Mouse (Mus musculus) liver, postnatal 0 days (tissue): ENCODE results near the gene Espn. TPM values are rescaled to one million over a fixed set of nuclear protein-coding genes. Genes with fewer than 3 reads are reported as not detected.
A peak's percentile ranks its signal among the peaks of the same experiment; 100 is the strongest.

Experiments
- ATAC-seq: fragments of 200-750 bp; cut with Nextera tagmentation; 2 replicates; pipeline ENCODE4 v1.8.0; 2017; ENCODE audit warnings: mild to moderate bottlenecking, moderate library complexity
- DNase-seq: peaks from one replicate; pipeline ENCODE4 v3.0.0-alpha.2; 2016
- H3K27ac ChIP-seq: fragments of 300-500 bp; sonication (generic); 2 replicates; pipeline ENCODE4 v1.5.1; 2014; ENCODE audit warnings: antibody characterized with exemption, moderate library complexity, mild to moderate bottlenecking, low read depth
- H3K27me3 ChIP-seq: fragments of 300-500 bp; sonication (generic); 2 replicates; pipeline ENCODE4 v1.6.1; 2014; ENCODE audit warnings: low read length, control low read depth, mixed read lengths; ENCODE audit not compliant: insufficient read depth
- H3K36me3 ChIP-seq: fragments of 300-500 bp; sonication (generic); replicated peaks from 2 replicates; pipeline ENCODE4 v1.6.1; 2014; ENCODE audit warnings: mild to moderate bottlenecking, control low read depth, low read length, moderate library complexity, mixed read lengths; ENCODE audit not compliant: insufficient read depth
- H3K4me1 ChIP-seq: fragments of 300-500 bp; sonication (generic); 2 replicates; pipeline ENCODE4 v1.6.1; 2014; ENCODE audit warnings: antibody characterized with exemption, mild to moderate bottlenecking, control low read depth; ENCODE audit not compliant: insufficient read depth
- H3K4me2 ChIP-seq: fragments of 300-500 bp; sonication (generic); 2 replicates; pipeline ENCODE4 v1.6.1; 2014; ENCODE audit warnings: low read depth, mild to moderate bottlenecking, low read length, moderate library complexity, mixed read lengths
- H3K4me3 ChIP-seq: fragments of 300-500 bp; sonication (generic); 2 replicates; pipeline ENCODE4 v1.5.1; 2014; ENCODE audit warnings: low read depth, low read length
- H3K9ac ChIP-seq: fragments of 300-500 bp; sonication (generic); replicated peaks from 2 replicates; pipeline ENCODE4 v1.6.1; 2014; ENCODE audit warnings: mild to moderate bottlenecking, moderate library complexity
- H3K9me3 ChIP-seq: fragments of 300-500 bp; sonication (generic); 2 replicates; pipeline ENCODE4 v1.6.1; 2016; ENCODE audit warnings: mild to moderate bottlenecking, control low read depth, low read length, mixed read lengths
- CTCF ChIP-seq: sonication (generic); IDR thresholded peaks from 2 replicates; pipeline ENCODE4 v1.5.1; 2016; ENCODE audit warnings: antibody characterized with exemption, low read depth
- EP300 ChIP-seq: IDR thresholded peaks from 2 replicates; pipeline ENCODE4 v1.6.1; 2016; ENCODE audit warnings: antibody characterized with exemption, low read depth, mild to moderate bottlenecking
- WGBS: fragments of 180-500 bp; shearing (Covaris S2); extraction: QIAGEN DNeasy Blood & Tissue Kit; methylation state at CpG from one replicate; pipeline ENCODE4 v1.1.7; 2014; ENCODE audit not compliant: insufficient replicate concordance; 5-methylcytosine and 5-hydroxymethylcytosine counted together
- polyA plus RNA-seq: library from polyadenylated mRNA; unstranded; fragments of >200 nt; fragmentation: Nextera tagmentation; extraction: Ambion mirVana; gene quantifications from 2 replicates; pipeline ENCODE4 v1.2.1, GENCODE M21; 2015

The Espn gene
- polyA plus RNA-seq, 1 experiment from 2014 or later: 1.8 TPM

DNA sequence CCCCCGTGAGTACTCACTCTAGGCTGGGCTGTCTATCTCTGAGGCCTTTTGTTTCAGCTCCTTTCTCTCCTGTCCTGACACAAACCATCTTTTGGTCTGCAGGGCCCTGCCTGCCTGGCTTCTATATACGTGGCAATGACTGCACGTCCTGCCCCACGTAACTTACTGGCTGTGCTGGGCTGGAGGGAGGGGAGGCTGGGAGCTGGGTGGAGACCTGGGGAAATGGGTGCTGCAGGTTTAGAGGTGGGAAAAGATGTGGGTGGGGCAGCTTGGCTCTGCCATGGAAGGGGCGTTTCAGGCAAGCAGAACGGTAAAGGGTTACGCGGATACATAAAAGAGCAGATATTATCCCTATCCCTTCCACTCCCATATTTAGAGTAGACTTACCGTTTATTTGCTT is 34.6 kb downstream of the Espn start:
- ATAC-seq (no peak), DNase-seq (no peak)
- WGBS: 71% methylated on average over 9 of the region's 9 CpGs
- Histone ChIP-seq H3K4me2 (no peak overlapping the region), H3K4me3 (no peak overlapping the region), H3K4me1 (peaks cover 10% of the 10 kb centered on the region), H3K9ac (no peak overlapping the region), H3K27ac (no peak overlapping the region), H3K27me3 (peaks cover 76% of the 10 kb centered on the region), H3K9me3 (no peaks in the 10 kb centered on the region), H3K36me3 (no peaks in the 10 kb centered on the region; the same call in none of the 2 replicates)
- TF ChIP-seq EP300: no peak
- no peak for TF ChIP-seq CTCF

DNA sequence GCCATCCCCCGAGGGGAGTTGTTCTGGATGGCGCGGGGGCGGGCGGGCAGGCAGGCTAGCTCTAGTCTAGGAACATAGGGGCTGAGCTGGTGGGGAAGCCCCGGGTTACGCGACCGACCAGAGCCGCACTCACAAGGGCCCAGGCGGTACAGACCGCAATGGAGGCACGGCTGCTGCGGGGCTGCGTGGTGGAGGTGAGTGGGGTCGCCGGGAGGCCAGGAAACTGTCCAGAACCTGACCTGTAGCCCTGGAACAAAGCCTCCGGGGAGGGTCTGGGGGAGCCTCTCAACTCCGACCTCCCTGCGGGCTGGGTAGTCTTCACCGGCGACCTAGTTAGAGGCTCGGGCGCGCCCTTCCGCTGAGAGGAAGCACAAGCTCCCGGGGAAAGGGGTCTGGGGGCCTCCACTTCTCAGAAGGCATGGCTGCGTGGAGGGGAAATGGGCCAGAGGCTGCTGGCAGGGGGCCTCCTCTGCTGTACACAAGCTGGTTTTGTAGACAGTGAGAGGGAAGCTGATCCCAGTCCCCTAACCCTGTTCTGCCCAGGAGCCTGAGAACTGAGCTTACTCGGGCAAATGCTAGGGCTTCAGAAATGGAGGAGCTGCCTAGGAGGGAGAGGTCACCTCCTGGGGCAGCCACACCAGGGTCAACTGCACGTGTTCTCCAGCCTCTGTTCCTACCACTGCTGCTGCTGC is 36.1 kb downstream of the Espn start, which contains the start of gene Tnfrsf25:
Tnfrsf25 (plus strand) TSS at position 14 of the 692 bp plus-strand sequence.
- WGBS: 5% methylated on average over 30 of the region's 30 CpGs
- ATAC-seq (peak; percentile 30), DNase-seq (no peak)
- peaks cover 5% of the 10 kb centered on the region for H3K36me3 ChIP-seq
- no peak for TF ChIP-seq EP300
- TF ChIP-seq CTCF: no peak
- H3K9ac ChIP-seq: peak within 1 kb of the TSS; percentile 30; the same call in 1 of the 2 replicates
- peaks cover 8% of the 10 kb centered on the region for H3K4me1 ChIP-seq
- H3K27ac ChIP-seq: no peak within 1 kb of the TSS
- peak within 1 kb of the TSS; percentile 42; the same call in 1 of the 2 replicates for H3K4me2 ChIP-seq
- H3K4me3 ChIP-seq: no peak within 1 kb of the TSS
- peaks cover 63% of the 10 kb centered on the region for H3K27me3 ChIP-seq
- H3K9me3 ChIP-seq: no peaks in the 10 kb centered on the region

DNA sequence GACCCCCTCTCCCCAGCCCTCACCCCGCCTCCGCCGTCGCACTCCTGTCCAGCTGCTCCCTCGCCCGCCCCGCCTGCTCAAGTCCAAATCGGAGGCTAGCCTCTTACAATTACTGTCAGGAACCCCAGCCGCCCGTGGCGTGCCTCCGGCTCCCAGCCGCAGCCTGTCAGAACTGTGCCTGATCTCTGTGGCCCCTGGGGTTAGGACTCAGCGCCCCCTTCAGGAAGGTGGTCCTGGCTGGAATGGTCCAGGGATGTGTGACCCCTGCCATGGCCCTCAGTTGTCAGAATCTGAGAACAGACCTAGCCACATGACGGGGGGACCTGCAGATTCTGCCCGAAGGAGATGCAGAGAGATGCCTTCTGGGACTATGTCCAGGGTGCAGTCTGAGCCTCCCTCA is 38.1 kb downstream of the Espn start:
- no peak for TF ChIP-seq EP300
- TF ChIP-seq CTCF: no peak
- Histone ChIP-seq H3K27me3 (peaks cover 43% of the 10 kb centered on the region), H3K36me3 (peaks cover 7% of the 10 kb centered on the region), H3K9ac (no peak overlapping the region), H3K4me2 (no peak overlapping the region), H3K27ac (no peak overlapping the region), H3K9me3 (no peaks in the 10 kb centered on the region), H3K4me1 (peaks cover 6% of the 10 kb centered on the region; the same call in 1 of the 2 replicates), H3K4me3 (no peak overlapping the region)
- ATAC-seq (no peak), DNase-seq (no peak)
- WGBS: 88% methylated on average over 16 of the region's 16 CpGs

DNA sequence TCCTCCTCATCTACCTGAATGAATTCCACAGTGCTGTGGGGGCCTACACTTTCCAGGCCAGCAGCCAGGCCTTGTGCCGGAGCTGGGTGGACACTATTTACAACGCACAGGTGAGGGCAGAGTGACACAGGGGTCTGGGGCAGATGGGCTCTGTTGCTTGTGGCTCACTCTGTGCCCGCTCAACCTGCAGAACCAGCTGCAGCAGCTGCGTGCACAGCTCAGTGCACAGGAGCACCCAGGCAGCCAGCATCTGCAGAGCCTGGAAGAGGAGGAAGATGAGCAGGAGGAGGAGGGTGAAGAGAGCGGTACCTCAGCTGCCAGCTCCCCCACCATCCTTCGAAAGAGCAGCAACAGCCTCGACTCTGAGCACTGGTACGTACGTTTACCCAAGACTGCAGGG is 39.8 kb downstream of the Espn start:
- no peak overlapping the region for H3K9ac ChIP-seq
- no peak overlapping the region for H3K4me3 ChIP-seq
- TF ChIP-seq EP300 (no peak), CTCF (no peak)
- H3K9me3 ChIP-seq: no peaks in the 10 kb centered on the region
- H3K4me1 ChIP-seq: peaks cover 11% of the 10 kb centered on the region; the same call in 1 of the 2 replicates
- H3K27ac ChIP-seq: no peak overlapping the region
- peaks cover 7% of the 10 kb centered on the region for H3K36me3 ChIP-seq
- WGBS: 82% methylated on average over 9 of the region's 9 CpGs
- no peak overlapping the region for H3K4me2 ChIP-seq
- no peak for ATAC-seq
- no peak for DNase-seq
- peaks cover 27% of the 10 kb centered on the region for H3K27me3 ChIP-seq

DNA sequence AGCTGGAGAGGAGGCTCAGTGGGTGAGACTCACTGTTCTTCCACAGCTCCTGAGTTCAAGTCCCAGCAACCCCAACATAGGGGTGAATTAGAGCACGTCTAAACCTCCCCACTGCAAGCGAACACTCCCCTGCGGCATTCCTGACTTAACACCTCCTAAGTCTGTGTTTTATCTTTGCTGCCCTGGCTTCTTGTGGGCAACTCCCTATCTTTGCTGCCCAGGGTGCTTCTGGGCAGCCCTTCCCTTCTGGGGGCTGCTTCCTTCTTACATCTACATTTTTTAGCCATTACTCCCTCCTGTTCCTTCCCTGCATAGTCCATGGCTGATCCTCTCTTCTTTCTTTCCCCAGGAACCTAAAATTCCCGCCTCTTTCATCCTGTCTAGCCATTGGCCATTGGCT is 41.5 kb downstream of the Espn start:
- ATAC-seq: peak; percentile 64
- peak overlapping the region; percentile 53 for H3K27ac ChIP-seq
- no peaks in the 10 kb centered on the region for H3K9me3 ChIP-seq
- H3K4me2 ChIP-seq: peak overlapping the region; percentile 30
- no peak overlapping the region for H3K9ac ChIP-seq
- peaks cover 11% of the 10 kb centered on the region for H3K27me3 ChIP-seq
- H3K36me3 ChIP-seq: peaks cover 12% of the 10 kb centered on the region
- no peak overlapping the region for H3K4me3 ChIP-seq
- peaks cover 8% of the 10 kb centered on the region; the same call in 1 of the 2 replicates for H3K4me1 ChIP-seq
- TF ChIP-seq EP300 (peak; percentile 87), CTCF (no peak)
- DNase-seq: no peak
- WGBS: 55% methylated on average over 4 of the region's 4 CpGs

DNA sequence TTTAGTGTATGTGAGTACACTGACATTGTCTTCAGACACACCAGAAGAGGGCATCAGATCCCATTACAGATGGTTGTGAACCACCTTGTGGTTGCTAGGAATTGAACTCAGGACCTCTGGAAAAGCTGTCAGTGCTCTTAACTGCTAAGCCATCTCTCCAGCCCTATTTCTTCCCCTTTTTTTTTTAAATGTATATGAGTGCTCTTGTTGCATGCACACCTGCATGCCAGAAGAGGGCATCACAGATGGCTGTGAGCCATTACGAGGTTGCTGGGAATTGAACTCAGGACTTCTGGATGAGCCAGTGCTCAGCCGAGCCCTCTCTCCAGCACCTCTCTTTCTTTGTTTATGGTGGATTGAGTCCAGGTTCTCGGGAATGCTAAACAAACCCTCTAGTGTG is 42.7 kb downstream of the Espn start:
- no peaks in the 10 kb centered on the region for H3K9me3 ChIP-seq
- DNase-seq (no peak), ATAC-seq (no peak)
- WGBS: 90% methylated on average over 3 of the region's 3 CpGs
- H3K4me1 ChIP-seq: peaks cover 8% of the 10 kb centered on the region; the same call in 1 of the 2 replicates
- H3K36me3 ChIP-seq: peaks cover 12% of the 10 kb centered on the region
- H3K27ac ChIP-seq: no peak overlapping the region
- H3K9ac ChIP-seq: no peak overlapping the region
- no peaks in the 10 kb centered on the region for H3K27me3 ChIP-seq
- H3K4me3 ChIP-seq: no peak overlapping the region
- no peak overlapping the region for H3K4me2 ChIP-seq
- TF ChIP-seq EP300: no peak
- TF ChIP-seq CTCF: 0 out of 2 replicates have a peak, but pooled peaks have one; percentile 18
